Mouse (Mus musculus) layer of hippocampus, adult 18-20 months (tissue): Measurements from ENCODE around the gene Rtcb. TPM values are rescaled to one million over a fixed set of nuclear protein-coding genes. Genes with fewer than 3 reads are reported as not detected.

Source experiments
- DNase-seq, 2 experiments: peaks; one replicate each; pipeline ENCODE4 v3.0.0; 2022; ENCODE audit warnings: low spot score in 2 of 2
- total RNA-seq, 2 experiments: library from RNA; stranded (reverse); gene quantifications; 2 replicates each; pipeline ENCODE4 v1.2.3; 2021

Gene Rtcb
- total RNA-seq, 2 experiments from 2014 or later: 120 to 123 TPM

DNA sequence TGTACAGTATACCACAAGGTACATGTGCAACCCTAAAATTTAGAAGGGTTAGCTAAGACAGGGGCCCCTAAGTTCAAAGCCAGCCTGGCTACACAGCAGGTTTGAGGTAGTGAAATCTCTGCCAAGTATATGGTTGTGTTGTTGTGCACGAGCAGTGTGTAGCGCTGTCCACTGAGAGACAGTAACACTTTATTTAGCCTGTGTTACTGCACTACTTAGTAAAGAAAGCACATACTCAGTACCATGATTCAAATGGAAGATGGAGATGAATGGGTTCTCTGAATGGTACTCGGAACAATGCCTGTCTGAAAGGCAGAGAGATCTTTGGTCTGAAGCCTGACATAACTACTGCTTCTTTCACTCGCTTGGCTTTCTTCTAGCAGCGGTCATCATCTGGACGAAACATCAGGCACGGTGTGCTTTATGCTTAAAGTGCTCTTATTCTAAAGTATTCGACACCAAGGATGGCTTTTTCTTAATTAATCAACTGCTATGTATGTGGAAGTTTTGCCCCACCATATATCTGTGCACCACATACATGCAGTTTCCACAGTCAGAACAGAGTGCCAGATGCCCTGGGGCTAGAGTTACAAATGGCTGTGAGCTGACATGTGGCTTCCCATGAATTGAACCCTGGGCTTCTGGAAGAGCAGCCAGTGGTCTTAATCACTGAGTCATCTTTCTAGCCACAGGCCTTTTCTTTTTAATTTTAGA lies 9.0 kb downstream of the Rtcb start:
- DNase-seq: no peak

DNA sequence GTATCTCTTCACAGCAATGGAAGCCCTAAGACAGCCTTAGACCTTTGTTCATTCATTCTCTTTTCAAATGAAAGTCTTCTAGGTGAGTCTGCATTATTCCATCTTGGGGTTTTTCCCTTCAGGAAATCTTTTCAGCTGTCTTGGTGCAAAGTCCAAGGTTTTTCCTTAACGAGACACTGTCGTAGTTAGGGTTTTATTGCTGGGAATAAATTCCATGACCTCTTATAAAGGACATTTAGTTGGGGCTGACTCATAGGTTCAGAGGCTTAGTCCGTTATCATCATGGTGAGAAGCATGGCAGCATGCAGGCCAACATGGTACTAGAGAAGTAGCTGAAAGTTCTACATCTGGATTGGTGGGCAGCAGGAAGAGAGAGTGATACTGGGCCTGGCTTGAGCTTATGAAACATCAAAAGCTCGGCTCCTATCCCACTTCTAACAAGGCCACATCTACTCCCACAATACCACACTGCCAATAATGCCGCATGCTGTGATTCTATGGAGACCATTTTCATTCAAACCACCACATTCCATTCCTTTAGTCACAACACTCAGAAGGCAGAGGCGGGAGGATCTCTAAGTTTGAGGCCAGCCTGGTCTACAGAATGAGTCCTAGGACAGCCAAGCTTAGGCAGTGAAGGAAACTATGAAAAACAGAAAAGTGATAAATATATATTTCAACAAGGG lies 21.2 kb downstream of the Rtcb start:
- no peak for DNase-seq

DNA sequence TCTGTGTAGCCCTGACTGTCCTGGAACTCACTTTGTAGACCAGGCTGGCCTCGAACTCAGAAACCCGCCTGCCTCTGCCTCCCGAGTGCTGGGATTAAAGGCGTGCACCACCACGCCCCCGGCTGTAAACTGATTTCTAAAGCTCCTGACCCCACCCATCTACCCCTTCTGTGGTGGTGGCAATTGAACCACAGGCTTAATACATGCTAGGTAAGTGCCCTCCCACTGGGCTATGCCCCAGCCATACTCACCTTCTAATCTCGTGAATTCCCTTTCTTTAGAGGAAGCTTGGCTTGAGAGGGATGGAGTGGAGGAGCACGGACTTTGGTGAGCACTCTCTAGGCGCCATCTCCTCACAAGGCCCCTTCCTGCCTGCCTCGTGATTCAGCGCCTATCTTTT lies 27.7 kb downstream of the Rtcb start:
- no peak for DNase-seq

DNA sequence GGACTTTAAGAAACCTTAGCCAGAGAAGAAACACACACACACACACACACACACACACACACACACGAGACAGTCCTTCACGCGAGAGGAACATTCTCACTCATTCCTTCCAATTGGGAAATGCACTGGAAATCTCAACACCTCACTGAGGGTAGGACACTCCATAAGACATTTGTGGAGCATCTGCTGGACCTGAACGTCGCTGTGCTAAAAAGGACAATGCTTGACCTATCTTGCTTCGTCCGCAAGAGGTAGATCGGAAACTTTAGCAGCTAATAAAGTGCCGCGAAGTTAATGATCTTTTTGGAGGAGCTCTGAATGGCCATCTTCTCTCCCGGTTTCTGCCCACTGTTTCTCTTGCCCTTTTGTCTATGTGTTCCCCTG lies 28.4 kb downstream of the Rtcb start:
- DNase-seq: no peak

DNA sequence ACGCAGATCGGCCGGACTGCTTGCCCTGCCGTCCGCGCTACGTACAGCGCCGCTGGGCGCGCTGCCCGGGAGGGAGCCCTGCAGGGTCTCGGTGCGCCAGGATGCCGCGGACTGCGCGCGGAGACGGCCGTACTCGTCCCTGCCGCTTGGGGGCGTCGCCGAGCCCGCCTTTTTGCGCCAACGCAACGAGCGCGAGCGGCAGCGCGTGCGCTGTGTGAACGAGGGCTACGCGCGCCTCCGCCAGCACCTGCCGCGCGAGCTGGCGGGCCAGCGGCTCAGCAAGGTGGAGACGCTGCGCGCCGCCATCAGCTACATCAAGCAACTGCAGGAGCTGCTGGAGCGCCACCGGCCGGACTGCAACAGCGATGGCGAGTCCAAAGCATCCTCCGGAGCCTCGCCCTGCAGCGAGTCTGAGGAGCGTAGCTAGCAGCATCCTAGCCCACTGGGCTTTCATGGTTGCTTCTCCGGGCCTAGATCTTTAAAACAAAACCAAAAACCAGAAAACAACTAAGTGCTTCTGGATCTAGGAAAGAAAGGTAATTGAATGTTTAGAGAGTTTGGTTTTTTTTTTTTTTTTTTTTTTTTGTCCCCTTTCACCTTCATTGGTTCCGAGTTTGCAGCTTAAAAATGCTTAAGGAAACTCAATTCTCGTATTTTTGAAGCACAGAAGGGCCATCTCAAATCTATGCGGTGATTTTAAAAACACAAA lies 29.0 kb downstream of the Rtcb start:
- DNase-seq: peak; percentile 76 to 81

DNA sequence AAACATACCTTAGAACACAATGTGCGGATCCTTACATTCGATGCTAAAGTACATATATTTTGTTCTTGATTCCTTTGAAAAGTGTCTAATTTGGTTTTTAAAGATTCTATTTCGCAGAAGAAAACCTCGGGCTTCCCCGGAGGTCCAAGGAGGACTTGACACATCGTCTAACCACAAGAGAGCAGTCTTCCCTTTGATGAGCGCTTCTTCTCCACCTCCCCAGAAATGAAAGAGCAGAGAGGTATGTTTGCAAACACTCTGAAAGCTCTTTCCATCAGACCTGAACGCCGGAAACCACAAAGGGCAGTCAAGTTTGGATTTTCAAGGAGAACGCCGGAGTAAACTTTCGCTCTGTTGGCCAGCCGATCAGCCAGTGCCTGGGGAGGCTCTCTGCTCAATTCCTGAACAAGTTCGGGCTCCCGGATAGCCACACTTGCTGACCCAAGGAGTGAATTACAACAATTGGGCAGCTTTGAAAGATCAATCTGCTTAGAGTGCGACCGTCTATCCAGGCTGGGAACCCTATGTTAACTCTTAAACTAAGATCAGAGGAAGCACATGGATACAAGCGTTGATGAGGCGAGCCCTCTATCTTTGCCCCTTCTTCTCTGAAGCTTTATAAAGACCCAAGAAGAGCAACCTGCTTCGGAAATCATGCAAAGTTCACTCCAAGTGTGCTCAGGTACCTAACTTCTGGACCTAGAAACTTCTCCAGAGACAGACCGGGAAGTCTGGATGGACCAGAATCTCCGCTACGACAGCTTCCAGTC lies 29.8 kb downstream of the Rtcb start, which contains the start of gene Ascl4:
TSS of gene Ascl4 (plus strand) at position 6 of the 770 bp plus-strand sequence.
- DNase-seq: peak in 1 of 2 experiments; percentile 17

DNA sequence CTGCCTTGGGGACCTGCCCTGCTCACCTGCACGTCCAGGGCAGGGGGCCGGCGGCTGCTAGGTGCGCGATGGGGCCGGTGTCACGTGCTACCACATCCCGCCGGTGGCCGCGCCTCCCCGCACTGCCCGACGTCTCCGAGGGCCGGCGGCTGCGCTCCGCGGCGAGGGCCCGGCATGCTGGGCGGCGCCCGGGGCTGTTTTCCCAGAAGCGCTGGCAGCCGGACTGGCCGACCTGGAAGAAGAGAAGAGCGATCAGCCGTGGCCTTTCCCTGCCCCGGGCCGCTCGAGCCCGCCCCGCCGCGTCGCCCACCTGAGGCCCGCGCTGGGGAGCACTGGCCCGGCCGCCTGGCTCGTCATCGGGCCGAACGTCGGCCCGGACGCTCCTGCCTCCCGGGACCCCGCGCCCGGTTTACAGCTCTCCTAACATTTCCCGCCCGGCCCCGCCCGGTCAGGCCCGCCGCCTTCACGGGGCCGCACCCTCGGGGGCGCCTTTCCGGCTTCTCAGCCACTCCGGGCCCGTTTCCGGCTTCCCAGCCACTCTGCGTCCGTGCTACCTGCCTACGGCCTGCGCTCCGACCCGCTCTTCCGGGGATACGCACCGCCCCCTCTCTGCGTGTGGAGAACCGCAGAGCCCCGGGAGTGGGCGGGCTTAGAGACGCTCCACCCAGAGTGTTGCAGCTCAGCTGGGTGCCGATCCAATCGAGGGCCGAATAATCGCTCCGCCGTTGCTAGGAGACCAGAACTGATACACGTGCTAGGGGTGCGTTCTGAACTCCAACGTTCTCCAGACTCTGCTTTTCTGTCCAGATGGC lies 40.9 kb downstream of the Rtcb start, which contains the start of gene Prdm4:
TSS of gene Prdm4 (minus strand) at position 645 of the 812 bp plus-strand sequence.
- peak; percentile 96 to 98 for DNase-seq

Other genes starting within 250 kb of the Rtcb start
- gene Pwp1, start 128.3 kb downstream of the Rtcb start, total RNA-seq: 10 to 100 TPM; 20.7 to 21.0 TPM
- gene Prdm4, start 40.7 kb downstream of the Rtcb start, total RNA-seq: 10 to 100 TPM; 27.1 to 28.0 TPM
- gene Ascl4, start 30.1 kb downstream of the Rtcb start, total RNA-seq: under 1 TPM; 0.58 to 0.89 TPM
- not detected for gene Bpifc, start 54.1 kb upstream of the Rtcb start, total RNA-seq
- gene Fbxo7, start 64.1 kb upstream of the Rtcb start, total RNA-seq: 10 to 100 TPM; 30.4 to 31.1 TPM